Mouse (Mus musculus) MEL (cell line): ENCODE results near the gene Nrp1.

Source experiments
- CTCF ChIP-seq, 3 experiments: IDR thresholded peaks in 2 of 3; conservative IDR thresholded peaks in 1 of 3; 2 replicates each; pipeline ENCODE4 v1.5.1; 2011 to 2012; ENCODE audit warnings: low read length in 3 of 3, low read depth in 2 of 3, mild to moderate bottlenecking in 2 of 3, improper control_type of control experiment in 1 of 3, inconsistent platforms in 1 of 3, mixed read lengths in 1 of 3, moderate library complexity in 1 of 3; ENCODE audit not compliant: control insufficient read depth in 1 of 3, insufficient read depth in 1 of 3, poor library complexity in 1 of 3, severe bottlenecking in 1 of 3
- RAD21 ChIP-seq: IDR thresholded peaks from 2 replicates; pipeline ENCODE4 v1.6.1; 2011; ENCODE audit warnings: mild to moderate bottlenecking, low read depth, low read length, improper control_type of control experiment

DNA sequence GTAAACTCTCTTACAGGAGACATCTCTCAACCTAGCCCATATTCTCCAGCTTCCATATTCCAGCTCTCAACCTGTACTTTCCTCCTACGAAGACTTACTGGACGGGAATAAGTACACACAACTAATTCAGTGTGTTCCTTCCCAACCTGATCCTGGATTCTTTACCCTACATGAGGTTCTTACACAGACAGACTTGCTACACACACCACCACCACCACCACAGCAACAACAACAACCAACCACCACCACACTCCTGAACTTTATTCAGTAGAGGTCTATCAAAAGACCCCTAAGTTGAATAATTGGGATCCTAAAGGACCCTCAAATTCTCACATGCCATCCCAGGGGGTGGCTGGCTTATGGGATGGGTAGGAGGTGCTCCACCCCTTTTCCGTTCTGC lies 135.4 kb downstream of the Nrp1 start:
- TF ChIP-seq CTCF (IDR thresholded peaks at IDR 0.05 in 2 of 3, conservative IDR thresholded peaks at IDR 0.05 in 1 of 3; ENCODE audit: control insufficient read depth in 1 of 3, insufficient read depth in 1 of 3, low read depth in 2 of 3, low read length in 3 of 3, poor library complexity in 1 of 3, severe bottlenecking in 1 of 3) (no peak), RAD21 (no peak)
